Mouse (Mus musculus) CH12.LX (cell line): ENCODE measurements around the gene 2310039H08Rik. TPM values are rescaled to one million over a fixed set of nuclear protein-coding genes. Genes with fewer than 3 reads are reported as not detected.

ENCODE experiments used
- DNase-seq: peaks from one replicate; pipeline ENCODE4 v3.0.0-alpha.2; 2013; ENCODE audit errors: extremely low read depth
- H3K27ac ChIP-seq: 2 replicates; pipeline ENCODE4 v1.5.1; 2012; ENCODE audit warnings: low read depth, mild to moderate bottlenecking, control low read depth, moderate library complexity; ENCODE audit not compliant: insufficient read depth
- H3K27me3 ChIP-seq: replicated peaks from 2 replicates; pipeline ENCODE3; 2012; ENCODE audit warnings: inconsistent platforms
- H3K36me3 ChIP-seq, 2 experiments: replicated peaks in 1 of 2; 2 replicates each; pipeline versions ENCODE3 to v1.6.1; 2012; ENCODE audit warnings: inconsistent platforms in 1 of 2, low read length in 1 of 2, mild to moderate bottlenecking in 1 of 2, mixed read lengths in 1 of 2, moderate library complexity in 1 of 2; ENCODE audit not compliant: control insufficient read depth in 1 of 2, insufficient read depth in 1 of 2
- H3K4me1 ChIP-seq, 2 experiments: 2 replicates each; pipeline ENCODE4 v1.6.1; 2012; ENCODE audit warnings: inconsistent platforms in 1 of 2, moderate library complexity in 1 of 2; ENCODE audit not compliant: insufficient read depth in 2 of 2, control insufficient read depth in 1 of 2
- H3K4me2 ChIP-seq: 2 replicates; pipeline ENCODE4 v1.6.1; 2012; ENCODE audit warnings: low read depth, mild to moderate bottlenecking, control low read depth; ENCODE audit not compliant: poor library complexity, insufficient read depth, severe bottlenecking
- H3K4me3 ChIP-seq, 3 experiments: fragments of 150-350 bp in 1 of 3; sonication (generic) in 1 of 3; replicated peaks in 1 of 3; 2 replicates each; pipeline versions ENCODE3 to v1.5.1; 2011 to 2012; ENCODE audit warnings: low read depth in 2 of 3, low read length in 2 of 3, mild to moderate bottlenecking in 2 of 3, moderate library complexity in 2 of 3, control low read depth in 1 of 3, improper control_type of control experiment in 1 of 3, inconsistent platforms in 1 of 3, mixed read lengths in 1 of 3; ENCODE audit not compliant: poor library complexity in 1 of 3
- H3K79me2 ChIP-seq: replicated peaks from 2 replicates; pipeline ENCODE4 v1.6.1; 2012; ENCODE audit warnings: mild to moderate bottlenecking, moderate library complexity; ENCODE audit not compliant: control insufficient read depth, poor library complexity, insufficient read depth, severe bottlenecking; ENCODE audit errors: extremely low read depth
- H3K9ac ChIP-seq: 2 replicates; pipeline ENCODE4 v1.6.1; 2012; ENCODE audit warnings: low read depth, mild to moderate bottlenecking, control low read depth, moderate library complexity; ENCODE audit not compliant: insufficient read depth
- H3K9me3 ChIP-seq: replicated peaks from 2 replicates; pipeline ENCODE3; 2012; ENCODE audit warnings: low read length, inconsistent platforms, mixed read lengths
- CHD2 ChIP-seq: IDR thresholded peaks from 2 replicates; pipeline ENCODE4 v1.6.1; 2011; ENCODE audit warnings: low read length, improper control_type of control experiment
- CTCF ChIP-seq, 2 experiments: IDR thresholded peaks in 1 of 2; conservative IDR thresholded peaks in 1 of 2; 2 replicates each; pipeline ENCODE4 v1.5.1; 2011 to 2012; ENCODE audit warnings: low read depth in 2 of 2, low read length in 2 of 2, improper control_type of control experiment in 1 of 2, inconsistent platforms in 1 of 2, mild to moderate bottlenecking in 1 of 2, moderate library complexity in 1 of 2
- HCFC1 ChIP-seq: IDR thresholded peaks from 2 replicates; pipeline ENCODE4 v1.6.1; 2012; ENCODE audit warnings: low read depth, mild to moderate bottlenecking, inconsistent platforms, low read length, improper control_type of control experiment
- JUN ChIP-seq: IDR thresholded peaks from 2 replicates; pipeline ENCODE4 v1.6.1; 2011; ENCODE audit warnings: low read depth, mild to moderate bottlenecking, low read length, improper control_type of control experiment, moderate library complexity; ENCODE audit not compliant: insufficient read depth
- KAT2A ChIP-seq: IDR thresholded peaks from 2 replicates; pipeline ENCODE4 v1.6.1; 2012; ENCODE audit warnings: low read length, improper control_type of control experiment, inconsistent platforms; ENCODE audit not compliant: insufficient replicate concordance
- MAZ ChIP-seq: IDR thresholded peaks from 2 replicates; pipeline ENCODE4 v1.6.1; 2012; ENCODE audit warnings: low read depth, mild to moderate bottlenecking, inconsistent platforms, low read length, improper control_type of control experiment, moderate library complexity
- MXI1 ChIP-seq: IDR thresholded peaks from 2 replicates; pipeline ENCODE4 v1.6.1; 2011; ENCODE audit warnings: mild to moderate bottlenecking, low read depth, low read length, improper control_type of control experiment
- MYC ChIP-seq: IDR thresholded peaks from 2 replicates; pipeline ENCODE4 v1.6.1; 2011; ENCODE audit warnings: low read depth, mild to moderate bottlenecking, improper control_type of control experiment, low read length
- PAX5 ChIP-seq: IDR thresholded peaks from 2 replicates; pipeline ENCODE4 v1.6.1; 2012; ENCODE audit warnings: low read length, inconsistent platforms, mixed read lengths
- POLR2AphosphoS2 ChIP-seq: IDR thresholded peaks from 2 replicates; pipeline ENCODE4 v1.6.1; 2011; ENCODE audit warnings: low read depth, low read length, improper control_type of control experiment
- RCOR1 ChIP-seq: conservative IDR thresholded peaks from 2 replicates; pipeline ENCODE4 v1.6.1; 2012; ENCODE audit warnings: low read depth, mild to moderate bottlenecking, inconsistent platforms, low read length, improper control_type of control experiment
- USF1 ChIP-seq: IDR thresholded peaks from 2 replicates; pipeline ENCODE4 v1.6.1; 2014; ENCODE audit warnings: low read depth, mild to moderate bottlenecking, inconsistent platforms, low read length, improper control_type of control experiment
- ZC3H11A ChIP-seq: IDR thresholded peaks from 2 replicates; pipeline ENCODE4 v1.6.1; 2012; ENCODE audit warnings: low read depth, mild to moderate bottlenecking, inconsistent platforms, low read length, improper control_type of control experiment
- dilution Hi-C: fragments of 300-500 bp; cut with MboI; formaldehyde crosslinking; loops from 2 replicates; pipeline ENCODE4 v1.14.3; 2020; ENCODE audit warnings: low sequenced_read_pairs; ENCODE audit not compliant: extremely low pct_unique_long_range_greater_than_20kb, extremely low pct_ligation_motif_present
- in situ Hi-C: fragments of 300-500 bp; cut with MboI; formaldehyde crosslinking; loops from 3 replicates; pipeline ENCODE4 v1.14.3; 2019; ENCODE audit warnings: low sequenced_read_pairs, low pct_ligation_motif_present, low pct_unique_long_range_greater_than_20kb, mixed read lengths
- polyA plus RNA-seq: library from polyadenylated mRNA; unstranded; fragments of >175 nt; gene quantifications from 2 replicates; pipeline ENCODE4 v1.2.1, GENCODE M21; 2012; ENCODE audit warnings: low read depth; ENCODE audit not compliant: insufficient read length
- total RNA-seq, 2 experiments: library from RNA; depleted of rRNA; stranded (reverse); fragments of 300-350 nt in 1 of 2; fragments of >200 nt in 1 of 2; gene quantifications; 2 replicates each; pipeline ENCODE4 v1.2.3; 2012 to 2014

2310039H08Rik gene
- total and polyA plus RNA-seq, 3 experiments = 33.3 to 79.3 (median 65.8) TPM

- dilution Hi-C loops = no loop called here
- Histone ChIP-seq H3K4me2 (no peak overlapping the region), H3K27ac (no peak overlapping the region), H3K36me3 (peaks cover 44 to 68% of the 10 kb centered on the region in 2 experiments), H3K9me3 (no peaks in the 10 kb centered on the region), H3K4me3 (no peak overlapping the region), H3K4me1 (peaks cover 6 to 11% of the 10 kb centered on the region in 2 experiments), H3K9ac (no peak overlapping the region), H3K79me2 (no peaks in the 10 kb centered on the region), H3K27me3 (no peaks in the 10 kb centered on the region)
- TF ChIP-seq MYC = no peak
- TF ChIP-seq CTCF (conservative IDR thresholded peaks at IDR 0.05 in 1 of 2, IDR thresholded peaks at IDR 0.05 in 1 of 2; ENCODE audit: low read depth in 2 of 2, low read length in 2 of 2) = 0 out of 4 replicates have a peak, but pooled peaks of 1 of the 2 experiments have one; percentile 0
- no peak for DNase-seq
- in situ Hi-C loops = no loop called here
These were observed 46.4 kb upstream of the 2310039H08Rik start for GRCm38 (mm10) chr17:46725731-46726645.

DNA sequence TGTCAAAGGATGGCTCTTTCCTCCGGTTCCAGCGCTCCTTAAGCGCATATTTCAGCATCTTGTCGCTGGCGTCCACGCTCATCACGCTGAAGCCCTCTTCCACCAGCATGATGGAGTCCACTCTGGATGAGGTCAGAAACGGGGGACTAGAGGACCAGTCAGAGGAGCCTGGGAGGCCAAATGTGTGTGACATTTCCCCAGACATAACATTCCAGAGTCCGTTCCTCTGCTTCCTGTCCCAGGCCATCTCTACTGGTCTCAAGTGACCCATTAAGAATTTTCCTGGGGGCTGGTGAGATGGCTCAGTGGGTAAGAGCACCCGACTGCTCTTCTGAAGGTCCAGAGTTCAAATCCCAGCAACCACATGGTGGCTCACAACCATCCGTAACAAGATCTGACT lies 45.2 kb upstream of the 2310039H08Rik start:
- Histone ChIP-seq H3K9ac (no peak overlapping the region), H3K4me3 (no peak overlapping the region), H3K36me3 (peaks cover 31 to 55% of the 10 kb centered on the region in 2 experiments), H3K79me2 (no peaks in the 10 kb centered on the region), H3K27me3 (no peaks in the 10 kb centered on the region), H3K9me3 (no peaks in the 10 kb centered on the region), H3K27ac (no peak overlapping the region), H3K4me2 (no peak overlapping the region), H3K4me1 (peaks cover 3% of the 10 kb centered on the region in 2 experiments)
- no peak for TF ChIP-seq JUN
- no peak for TF ChIP-seq CHD2
- no peak for TF ChIP-seq MAZ
- no peak for TF ChIP-seq CTCF (conservative IDR thresholded peaks at IDR 0.05 in 1 of 2, IDR thresholded peaks at IDR 0.05 in 1 of 2; ENCODE audit: low read depth in 2 of 2, low read length in 2 of 2)
- TF ChIP-seq KAT2A = no peak
- TF ChIP-seq PAX5 = no peak
- TF ChIP-seq POLR2AphosphoS2 = no peak
- no peak for TF ChIP-seq RCOR1
- TF ChIP-seq ZC3H11A = no peak
- no peak for TF ChIP-seq MXI1
- TF ChIP-seq HCFC1 = no peak
- no peak for TF ChIP-seq USF1
- no peak for DNase-seq
- dilution Hi-C loops = no loop called here
- in situ Hi-C loops = no loop called here
